Mouse (Mus musculus) thymus, postnatal 10 days (tissue): ENCODE results near the gene Trim80.
"Not testable (repeated sequence)": the region's sequence is repeated elsewhere in the genome, so short reads cannot be mapped to it uniquely, and the experiment has no call there.

Source experiments
- DNase-seq, 2 experiments: peaks; one replicate each; pipeline ENCODE4 v3.0.0; 2021; ENCODE audit warnings: low spot score in 2 of 2

Trim80 gene

GRCm38 (mm10) chr11:115427482-115428331, 12.6 kb upstream of the Trim80 start:
- DNase-seq, result peak; percentile 77 to 86

- no peak for DNase-seq
These were observed 11.0 kb upstream of the Trim80 start for GRCm38 (mm10) chr11:115429307-115429706.

GRCm38 (mm10) chr11:115430561-115430960, 9.8 kb upstream of the Trim80 start:
- no peak for DNase-seq

GRCm38 (mm10) chr11:115432814-115433213, 7.5 kb upstream of the Trim80 start:
- DNase-seq, result no peak

GRCm38 (mm10) chr11:115433342-115433741, 7.0 kb upstream of the Trim80 start:
- no peak for DNase-seq

GRCm38 (mm10) chr11:115435596-115436337, 4.6 kb upstream of the Trim80 start:
- no peak for DNase-seq

- DNase-seq, result no peak
These were observed 2.7 kb upstream of the Trim80 start for GRCm38 (mm10) chr11:115437571-115438122.

- DNase-seq, result no peak
These were observed 1.0 kb upstream of the Trim80 start for GRCm38 (mm10) chr11:115439326-115439725.

GRCm38 (mm10) chr11:115441417-115441816, 1.1 kb downstream of the Trim80 start:
- DNase-seq, result peak; percentile 62 to 72

- no peak for DNase-seq
These were observed 6.6 kb downstream of the Trim80 start for GRCm38 (mm10) chr11:115446906-115447305.

- no peak for DNase-seq
These were observed 7.1 kb downstream of the Trim80 start for GRCm38 (mm10) chr11:115447321-115447885.

- no peak for DNase-seq
These were observed 7.7 kb downstream of the Trim80 start for GRCm38 (mm10) chr11:115448075-115448474.

- DNase-seq, result no peak
These were observed 8.7 kb downstream of the Trim80 start for GRCm38 (mm10) chr11:115448998-115449397.

GRCm38 (mm10) chr11:115450176-115450575, 9.8 kb downstream of the Trim80 start:
- DNase-seq, result no peak

- DNase-seq, result peak; percentile 84 to 87
These were observed 11.5 kb downstream of the Trim80 start for GRCm38 (mm10) chr11:115451781-115452241.

GRCm38 (mm10) chr11:115452281-115452860, 12.0 kb downstream of the Trim80 start:
- DNase-seq, result no peak

- DNase-seq, result peak in 1 of 2 experiments; percentile 42
These were observed 13.0 kb downstream of the Trim80 start for GRCm38 (mm10) chr11:115453306-115453705.

- DNase-seq, result not testable (repeated sequence)
These were observed 14.5 kb downstream of the Trim80 start for GRCm38 (mm10) chr11:115454822-115455221.

GRCm38 (mm10) chr11:115455619-115456018, 15.3 kb downstream of the Trim80 start:
- DNase-seq, result no peak

GRCm38 (mm10) chr11:115456182-115456581, 15.8 kb downstream of the Trim80 start:
- DNase-seq, result no peak

- DNase-seq, result no peak
These were observed 17.1 kb downstream of the Trim80 start for GRCm38 (mm10) chr11:115457405-115457804.

GRCm38 (mm10) chr11:115460976-115461375, 20.6 kb downstream of the Trim80 start:
- DNase-seq, result no peak
